Mouse (Mus musculus): Measurements from ENCODE around the gene Xcr1. TPM values are rescaled to one million over a fixed set of nuclear protein-coding genes. Genes with fewer than 3 reads are reported as not detected.

Xcr1 gene
- polyA plus RNA-seq, 1 experiment from 2014 or later = 0.04 TPM

DNA sequence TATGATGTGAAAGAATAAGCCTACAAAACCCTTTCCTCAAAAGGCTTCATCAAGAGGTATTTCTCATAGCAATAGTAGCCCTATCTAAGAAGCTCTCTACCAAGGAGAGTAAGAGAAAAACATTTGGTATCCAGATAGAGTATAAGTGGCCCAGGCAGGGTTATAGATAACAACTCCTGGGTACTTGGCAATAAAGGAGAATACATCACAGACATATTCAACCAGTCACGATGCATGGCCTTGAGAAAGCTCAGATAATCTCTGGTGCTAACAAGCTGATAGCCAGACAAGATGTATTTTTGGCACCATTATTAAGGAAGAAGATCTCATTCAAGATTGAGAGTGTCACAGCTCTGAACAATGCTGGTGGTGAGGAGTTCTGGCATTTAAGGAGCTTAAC, 15.3 kb downstream of the Xcr1 start:
- 89% methylated on average over 1 of the region's 1 CpGs for WGBS
- ATAC-seq (ENCODE audit: low FRiP score) = no peak
- no peak overlapping the region for H3K4me2 ChIP-seq (replicated peaks)
- H3K4me3 ChIP-seq = no peak overlapping the region
- peaks cover 3% of the 10 kb centered on the region; the same call in 1 of the 2 replicates for H3K36me3 ChIP-seq
- H3K27ac ChIP-seq = no peak overlapping the region
- no peaks in the 10 kb centered on the region for H3K9me3 ChIP-seq (replicated peaks)
- H3K27me3 ChIP-seq = no peaks in the 10 kb centered on the region
- H3K4me1 ChIP-seq = peaks cover 11% of the 10 kb centered on the region; the same call in 1 of the 2 replicates
- H3K9ac ChIP-seq = no peak overlapping the region

DNA sequence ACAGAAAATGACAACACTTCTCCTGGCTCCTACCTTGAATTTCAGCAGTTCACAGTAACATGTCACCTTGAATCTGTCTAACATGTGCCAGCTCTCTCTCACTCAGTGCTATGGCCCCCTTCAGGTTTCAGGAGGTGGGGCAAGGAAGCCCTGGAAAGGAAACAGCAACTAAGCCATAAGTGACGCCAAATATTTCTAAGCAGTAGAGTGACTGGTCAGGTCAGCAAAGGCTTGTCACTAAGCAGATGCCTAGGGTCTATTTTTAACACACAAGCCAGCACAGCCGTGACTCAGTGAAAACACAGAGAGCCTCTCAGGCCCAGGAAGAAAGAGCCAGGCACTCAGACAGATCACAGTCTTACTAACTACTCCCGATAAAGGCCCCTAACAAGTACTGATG, 16.7 kb downstream of the Xcr1 start:
- H3K27ac ChIP-seq = no peak overlapping the region
- H3K4me1 ChIP-seq = peaks cover 2% of the 10 kb centered on the region; the same call in 1 of the 2 replicates
- H3K27me3 ChIP-seq = no peaks in the 10 kb centered on the region
- no peak overlapping the region for H3K9ac ChIP-seq
- ATAC-seq (ENCODE audit: low FRiP score) = no peak
- H3K9me3 ChIP-seq (replicated peaks) = no peaks in the 10 kb centered on the region
- no peak overlapping the region for H3K4me2 ChIP-seq (replicated peaks)
- WGBS = 70% methylated on average over 3 of the region's 3 CpGs
- H3K4me3 ChIP-seq = no peak overlapping the region
- H3K36me3 ChIP-seq = peaks cover 7% of the 10 kb centered on the region; the same call in 1 of the 2 replicates

DNA sequence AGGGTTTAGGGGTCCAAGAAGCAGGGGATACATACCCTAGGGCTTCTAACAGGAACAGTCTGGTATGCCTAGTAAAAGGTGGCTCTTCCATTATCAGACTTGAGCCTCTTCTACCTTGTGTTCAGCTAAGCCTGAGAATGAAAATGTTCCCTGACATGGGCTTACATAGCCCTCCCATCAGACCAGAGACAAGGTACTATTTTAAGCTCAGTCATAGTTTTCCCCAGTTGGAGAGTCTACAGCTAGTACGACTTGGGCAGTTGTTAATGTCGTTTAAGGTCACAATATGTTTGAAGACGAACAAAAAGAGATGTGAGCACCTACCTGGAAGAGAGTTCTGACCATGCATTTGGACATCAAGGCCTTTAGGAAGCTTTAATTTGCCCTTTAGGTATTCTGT, 17.4 kb downstream of the Xcr1 start:
- no peaks in the 10 kb centered on the region for H3K4me1 ChIP-seq
- no peaks in the 10 kb centered on the region for H3K9me3 ChIP-seq (replicated peaks)
- 92% methylated on average over 3 of the region's 3 CpGs for WGBS
- no peak overlapping the region for H3K4me2 ChIP-seq (replicated peaks)
- no peak overlapping the region for H3K4me3 ChIP-seq
- peaks cover 8% of the 10 kb centered on the region; the same call in 1 of the 2 replicates for H3K36me3 ChIP-seq
- H3K9ac ChIP-seq = no peak overlapping the region
- no peak for ATAC-seq (ENCODE audit: low FRiP score)
- no peaks in the 10 kb centered on the region for H3K27me3 ChIP-seq
- H3K27ac ChIP-seq = no peak overlapping the region

DNA sequence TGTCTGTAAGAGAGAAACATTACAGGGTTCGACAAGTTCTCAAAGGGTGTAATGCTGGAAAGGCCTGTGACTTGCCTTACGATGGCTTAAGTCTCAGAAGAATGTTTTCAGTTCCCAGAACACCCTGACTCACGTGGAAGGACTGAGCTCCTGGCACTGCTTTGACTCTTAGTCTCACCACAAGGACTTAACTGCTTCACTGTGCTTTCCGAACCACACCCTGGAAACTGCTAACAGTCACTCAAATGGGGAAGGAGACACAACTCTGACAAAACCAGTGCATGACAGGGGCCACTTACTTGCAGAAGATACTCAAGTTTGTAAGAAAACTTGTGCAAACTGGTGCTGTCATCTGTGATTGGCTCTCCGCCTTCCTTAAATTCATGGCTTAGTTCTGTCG, 21.6 kb downstream of the Xcr1 start:
- H3K4me3 ChIP-seq = no peak overlapping the region
- H3K36me3 ChIP-seq = peaks cover 30% of the 10 kb centered on the region
- H3K4me2 ChIP-seq (replicated peaks) = no peak overlapping the region
- H3K9me3 ChIP-seq (replicated peaks) = no peaks in the 10 kb centered on the region
- ATAC-seq (ENCODE audit: low FRiP score) = no peak
- WGBS = 94% methylated on average over 6 of the region's 6 CpGs
- no peak overlapping the region for H3K9ac ChIP-seq
- no peaks in the 10 kb centered on the region for H3K27me3 ChIP-seq
- no peaks in the 10 kb centered on the region for H3K4me1 ChIP-seq
- H3K27ac ChIP-seq = no peak overlapping the region

DNA sequence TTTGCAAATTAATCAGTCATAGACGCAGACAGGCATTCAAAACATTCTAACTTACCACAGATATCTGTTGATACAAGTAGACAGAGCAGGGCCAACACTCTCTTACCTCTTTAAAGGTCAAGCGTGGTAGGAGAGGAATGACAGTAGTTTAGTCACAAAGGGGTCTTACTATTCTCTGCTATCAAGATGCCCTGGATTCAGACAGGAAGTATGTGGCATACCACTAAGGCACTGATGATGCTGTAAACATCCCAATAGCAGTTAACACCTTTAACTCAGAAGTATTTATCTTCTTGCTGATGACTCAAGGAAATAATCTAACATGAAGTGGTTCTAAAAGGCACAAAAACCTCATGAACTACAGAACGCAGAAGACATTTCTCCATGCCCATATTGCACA, 26.0 kb downstream of the Xcr1 start:
- H3K27ac ChIP-seq = no peak overlapping the region
- peaks cover 33% of the 10 kb centered on the region; the same call in 1 of the 2 replicates for H3K36me3 ChIP-seq
- no peak overlapping the region for H3K4me2 ChIP-seq (replicated peaks)
- H3K4me3 ChIP-seq = no peak overlapping the region
- H3K9me3 ChIP-seq (replicated peaks) = no peaks in the 10 kb centered on the region
- no peak for ATAC-seq (ENCODE audit: low FRiP score)
- 97% methylated on average over 3 of the region's 3 CpGs for WGBS
- H3K4me1 ChIP-seq = no peaks in the 10 kb centered on the region
- no peak overlapping the region for H3K9ac ChIP-seq
- H3K27me3 ChIP-seq = no peaks in the 10 kb centered on the region

DNA sequence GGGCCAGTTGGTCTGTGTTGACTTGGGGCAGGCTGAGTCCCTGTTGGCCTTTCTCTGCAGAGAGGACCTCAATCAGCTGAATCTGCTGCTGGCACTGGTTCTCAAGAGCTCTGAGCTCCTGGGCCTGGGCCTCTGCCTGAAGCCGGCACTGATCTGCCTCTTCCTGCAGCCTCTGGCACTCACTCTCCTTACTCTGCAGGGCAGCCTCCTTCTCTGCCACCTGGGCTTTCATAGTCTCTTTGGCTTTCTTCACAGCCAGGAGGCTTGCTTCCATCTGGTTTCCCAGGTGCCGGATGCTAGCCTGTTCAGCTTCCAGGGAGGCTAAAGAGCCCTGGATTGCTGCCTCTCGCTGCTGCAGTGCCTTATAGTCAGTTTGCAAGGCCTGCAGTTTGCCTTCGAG, 32.9 kb downstream of the Xcr1 start:
- no peak overlapping the region for H3K27ac ChIP-seq
- peaks cover 42% of the 10 kb centered on the region for H3K36me3 ChIP-seq
- ATAC-seq (ENCODE audit: low FRiP score) = no peak
- H3K9me3 ChIP-seq (replicated peaks) = no peaks in the 10 kb centered on the region
- no peak overlapping the region for H3K9ac ChIP-seq
- H3K27me3 ChIP-seq = no peaks in the 10 kb centered on the region
- H3K4me3 ChIP-seq = no peak overlapping the region
- no peaks in the 10 kb centered on the region for H3K4me1 ChIP-seq
- H3K4me2 ChIP-seq (replicated peaks) = no peak overlapping the region
- 96% methylated on average over 4 of the region's 4 CpGs for WGBS

DNA sequence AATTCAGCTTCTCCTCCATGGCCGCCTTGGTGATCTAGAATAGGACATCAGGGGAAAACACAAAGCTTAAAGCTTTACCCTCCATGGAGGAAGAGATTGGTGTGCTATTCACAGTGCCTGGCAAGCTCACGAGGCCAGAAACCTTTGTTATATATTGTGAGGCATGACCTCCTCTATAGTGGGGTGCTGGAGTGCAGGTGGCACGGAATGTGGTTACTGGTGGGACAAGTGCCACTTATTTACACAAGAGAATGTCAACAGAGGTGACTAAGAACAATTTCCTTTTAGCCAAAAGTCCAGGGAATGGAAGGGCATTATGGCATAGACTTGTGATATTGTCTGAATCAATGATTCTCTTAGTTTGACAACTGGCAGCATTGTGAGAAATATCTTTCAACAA, 35.2 kb downstream of the Xcr1 start:
- no peak for ATAC-seq (ENCODE audit: low FRiP score)
- no peaks in the 10 kb centered on the region for H3K4me1 ChIP-seq
- peaks cover 61% of the 10 kb centered on the region for H3K36me3 ChIP-seq
- WGBS = 89% methylated on average over 3 of the region's 3 CpGs
- no peak overlapping the region for H3K4me3 ChIP-seq
- no peaks in the 10 kb centered on the region for H3K9me3 ChIP-seq (replicated peaks)
- no peak overlapping the region for H3K9ac ChIP-seq
- H3K4me2 ChIP-seq (replicated peaks) = no peak overlapping the region
- H3K27ac ChIP-seq = no peak overlapping the region
- H3K27me3 ChIP-seq = no peaks in the 10 kb centered on the region

DNA sequence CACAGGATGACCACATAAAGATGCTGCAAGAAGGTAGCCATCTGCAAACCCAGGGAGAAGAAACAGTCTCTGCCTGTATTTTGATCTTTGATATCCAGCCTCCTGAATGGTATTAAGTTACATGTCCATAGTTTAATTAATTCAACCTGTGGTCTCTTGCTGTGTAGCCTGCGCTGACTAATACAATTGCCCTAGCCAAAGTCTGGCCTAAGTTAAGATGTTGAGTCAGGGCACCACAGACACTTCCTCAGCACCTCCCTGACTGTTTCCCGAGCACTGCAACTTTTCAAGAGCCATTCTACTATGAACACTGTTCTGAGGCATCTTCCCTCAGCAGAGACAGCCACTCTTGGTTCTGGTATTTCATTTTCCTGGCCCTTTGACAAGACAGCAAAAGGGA, 43.2 kb downstream of the Xcr1 start:
- no peak overlapping the region for H3K4me2 ChIP-seq (replicated peaks)
- no peaks in the 10 kb centered on the region for H3K27me3 ChIP-seq
- H3K9ac ChIP-seq = no peak overlapping the region
- no peak overlapping the region for H3K27ac ChIP-seq
- H3K36me3 ChIP-seq = peaks cover 51% of the 10 kb centered on the region
- H3K4me3 ChIP-seq = no peak overlapping the region
- H3K4me1 ChIP-seq = no peaks in the 10 kb centered on the region
- WGBS = 73% methylated on average over 2 of the region's 2 CpGs
- no peaks in the 10 kb centered on the region for H3K9me3 ChIP-seq (replicated peaks)
- ATAC-seq (ENCODE audit: low FRiP score) = no peak

DNA sequence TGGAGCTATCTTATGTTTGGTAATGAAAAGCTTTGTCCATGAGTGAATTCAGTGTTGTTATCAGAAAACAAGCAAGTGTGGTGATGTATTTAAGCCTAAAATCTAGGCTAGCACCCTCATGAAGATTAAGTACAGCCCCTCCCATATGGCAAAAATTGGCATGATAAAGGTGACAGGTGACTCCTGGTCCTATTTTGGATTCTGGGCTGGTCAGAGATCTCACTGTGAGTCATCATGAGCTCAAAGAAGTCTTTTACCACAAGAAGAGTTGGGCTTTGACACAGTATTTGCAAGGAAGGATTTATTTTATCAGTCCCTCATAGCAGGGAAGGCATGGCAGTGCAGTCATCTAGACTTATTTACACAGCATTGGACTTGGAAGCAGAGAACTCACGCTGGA, 45.8 kb downstream of the Xcr1 start:
- no peaks in the 10 kb centered on the region for H3K9me3 ChIP-seq (replicated peaks)
- WGBS = 83% methylated on average over 1 of the region's 1 CpGs
- H3K4me3 ChIP-seq = no peak overlapping the region
- no peaks in the 10 kb centered on the region for H3K4me1 ChIP-seq
- H3K27ac ChIP-seq = no peak overlapping the region
- ATAC-seq (ENCODE audit: low FRiP score) = no peak
- H3K9ac ChIP-seq = no peak overlapping the region
- H3K27me3 ChIP-seq = no peaks in the 10 kb centered on the region
- no peak overlapping the region for H3K4me2 ChIP-seq (replicated peaks)
- peaks cover 29% of the 10 kb centered on the region for H3K36me3 ChIP-seq

DNA sequence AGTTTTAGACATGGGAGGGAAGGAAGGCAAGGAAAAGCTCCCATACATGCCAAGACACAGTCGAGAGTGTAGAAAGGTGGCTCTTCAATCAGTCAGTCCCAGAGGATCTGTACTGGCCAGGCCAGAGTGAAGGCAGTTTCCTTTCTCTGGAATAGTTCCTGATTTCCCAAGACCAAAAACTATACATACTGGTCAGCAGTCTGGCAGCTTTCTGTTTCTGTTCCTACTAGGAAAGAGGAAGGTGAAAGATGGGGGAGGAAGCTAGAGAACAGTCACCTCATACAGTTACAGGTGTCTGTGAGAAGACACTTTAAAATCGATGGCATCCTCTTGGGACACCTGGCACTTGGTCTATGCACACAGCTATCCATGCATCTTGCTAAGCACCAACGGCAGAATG, 46.4 kb downstream of the Xcr1 start:
- no peaks in the 10 kb centered on the region for H3K27me3 ChIP-seq
- 94% methylated on average over 3 of the region's 3 CpGs for WGBS
- no peak overlapping the region for H3K27ac ChIP-seq
- no peak overlapping the region for H3K4me3 ChIP-seq
- no peaks in the 10 kb centered on the region for H3K4me1 ChIP-seq
- H3K9me3 ChIP-seq (replicated peaks) = no peaks in the 10 kb centered on the region
- H3K9ac ChIP-seq = no peak overlapping the region
- ATAC-seq (ENCODE audit: low FRiP score) = no peak
- peaks cover 30% of the 10 kb centered on the region for H3K36me3 ChIP-seq
- H3K4me2 ChIP-seq (replicated peaks) = no peak overlapping the region

DNA sequence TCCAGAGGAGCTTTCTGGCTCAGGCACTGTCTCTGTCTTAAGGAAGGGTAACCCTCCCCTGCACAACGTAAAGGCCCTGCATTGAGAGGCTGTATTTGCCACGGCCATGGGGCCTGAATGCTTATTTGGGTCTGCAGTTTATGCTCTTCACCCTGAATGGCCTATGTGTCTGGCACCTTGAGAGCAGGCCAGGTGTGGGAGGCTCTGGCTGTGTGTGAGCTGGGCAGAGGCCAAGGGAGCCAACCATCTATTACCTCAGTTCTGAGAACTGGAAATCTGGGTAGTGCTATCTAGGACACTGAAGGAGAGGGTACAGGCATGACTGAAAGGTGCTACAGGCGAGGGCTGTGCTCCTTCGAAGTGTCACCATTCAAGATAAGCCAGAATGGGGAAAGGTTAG, 47.0 kb downstream of the Xcr1 start:
- Histone ChIP-seq H3K27me3 (no peaks in the 10 kb centered on the region), H3K36me3 (peaks cover 35% of the 10 kb centered on the region), H3K4me2 (replicated peaks) (no peak overlapping the region), H3K4me1 (no peaks in the 10 kb centered on the region), H3K9ac (no peak overlapping the region), H3K27ac (no peak overlapping the region), H3K4me3 (no peak overlapping the region), H3K9me3 (replicated peaks) (no peaks in the 10 kb centered on the region)
- WGBS = 87% methylated on average over 4 of the region's 4 CpGs
- no peak for ATAC-seq (ENCODE audit: low FRiP score)

DNA sequence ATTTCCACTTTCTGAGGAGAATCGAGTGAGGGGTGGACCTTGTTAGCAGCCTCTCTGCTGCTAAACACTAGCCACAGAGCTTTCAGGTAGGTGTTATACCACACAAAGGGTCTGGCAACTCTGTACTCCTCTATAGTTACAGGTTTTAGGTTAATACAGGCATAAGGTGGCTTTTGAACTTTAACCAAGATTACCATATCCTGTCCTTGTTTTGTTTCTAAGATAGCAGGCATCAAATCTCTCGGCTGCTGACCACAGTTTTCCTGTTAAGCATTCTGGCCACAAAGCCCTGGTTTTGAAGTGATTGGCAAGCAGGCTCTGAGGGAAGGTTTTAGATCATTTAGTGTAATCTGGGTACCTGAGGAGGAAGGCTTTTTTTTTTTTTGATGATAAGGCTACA, 47.5 kb downstream of the Xcr1 start:
- H3K27ac ChIP-seq = no peak overlapping the region
- H3K4me3 ChIP-seq = no peak overlapping the region
- H3K9me3 ChIP-seq (replicated peaks) = no peaks in the 10 kb centered on the region
- H3K36me3 ChIP-seq = peaks cover 35% of the 10 kb centered on the region
- no peaks in the 10 kb centered on the region for H3K27me3 ChIP-seq
- WGBS = 94% methylated on average over 2 of the region's 2 CpGs
- no peak for ATAC-seq (ENCODE audit: low FRiP score)
- H3K4me1 ChIP-seq = no peaks in the 10 kb centered on the region
- no peak overlapping the region for H3K9ac ChIP-seq
- H3K4me2 ChIP-seq (replicated peaks) = no peak overlapping the region

DNA sequence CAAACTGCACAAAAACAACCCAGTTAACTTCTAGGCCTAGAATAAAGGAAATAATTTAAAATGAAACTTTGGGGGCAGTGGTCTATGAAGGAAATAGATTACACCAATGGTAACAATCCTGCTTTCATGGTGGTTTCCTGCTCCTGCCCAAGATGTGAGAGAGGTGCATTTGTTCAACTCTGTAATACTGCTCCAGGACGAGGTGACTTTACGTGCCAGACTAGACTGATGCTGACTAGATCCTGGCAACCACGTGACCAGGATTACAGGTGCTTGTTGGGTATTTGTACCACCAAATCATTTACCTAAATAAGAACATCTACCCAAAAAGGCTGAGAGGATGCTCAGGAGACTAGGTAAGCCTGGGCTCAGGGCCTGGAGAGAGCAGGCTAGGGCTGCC, 50.0 kb downstream of the Xcr1 start:
- Histone ChIP-seq H3K27me3 (no peaks in the 10 kb centered on the region), H3K4me3 (no peak overlapping the region), H3K4me1 (no peaks in the 10 kb centered on the region), H3K9ac (no peak overlapping the region), H3K27ac (no peak overlapping the region), H3K36me3 (peaks cover 21% of the 10 kb centered on the region), H3K4me2 (replicated peaks) (no peak overlapping the region), H3K9me3 (replicated peaks) (no peaks in the 10 kb centered on the region)
- no peak for ATAC-seq (ENCODE audit: low FRiP score)
- WGBS = 91% methylated on average over 3 of the region's 3 CpGs

DNA sequence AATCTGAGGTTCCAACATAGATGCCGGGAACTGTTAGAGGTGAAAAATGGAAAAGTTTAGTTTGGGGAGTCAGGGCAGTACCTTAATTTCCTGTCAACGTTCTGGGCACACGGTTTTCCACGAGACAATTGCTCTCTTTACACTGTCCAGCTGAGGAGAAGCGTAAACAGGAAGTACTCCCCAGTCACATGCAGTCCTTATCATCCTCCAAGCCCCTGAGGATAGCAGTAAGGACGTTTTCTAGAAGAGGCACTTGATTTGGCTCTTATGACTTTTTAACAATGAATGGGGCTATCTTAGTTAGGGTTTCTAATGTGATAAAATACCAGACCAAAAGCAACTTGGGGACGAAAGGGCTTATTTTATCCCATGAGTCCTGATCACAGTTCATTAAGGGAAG, 53.2 kb downstream of the Xcr1 start:
- 78% methylated on average over 7 of the region's 7 CpGs for WGBS
- Histone ChIP-seq H3K4me3 (no peak overlapping the region), H3K4me1 (no peaks in the 10 kb centered on the region), H3K9me3 (replicated peaks) (no peaks in the 10 kb centered on the region), H3K4me2 (replicated peaks) (no peak overlapping the region), H3K27me3 (no peaks in the 10 kb centered on the region), H3K27ac (no peak overlapping the region), H3K9ac (no peak overlapping the region), H3K36me3 (peaks cover 10% of the 10 kb centered on the region)
- ATAC-seq (ENCODE audit: low FRiP score) = no peak
